Mouse (Mus musculus): ENCODE data around the gene Pigw. TPM values are rescaled to one million over a fixed set of nuclear protein-coding genes. Genes with fewer than 3 reads are reported as not detected.
A peak's percentile ranks its signal among the peaks of the same experiment; 100 is the strongest.
"Not testable (repeated sequence)": the region's sequence is repeated elsewhere in the genome, so short reads cannot be mapped to it uniquely, and the experiment has no call there.

Pigw gene
- polyA plus RNA-seq, 1 experiment from 2014 or later, result 2.6 TPM

DNA sequence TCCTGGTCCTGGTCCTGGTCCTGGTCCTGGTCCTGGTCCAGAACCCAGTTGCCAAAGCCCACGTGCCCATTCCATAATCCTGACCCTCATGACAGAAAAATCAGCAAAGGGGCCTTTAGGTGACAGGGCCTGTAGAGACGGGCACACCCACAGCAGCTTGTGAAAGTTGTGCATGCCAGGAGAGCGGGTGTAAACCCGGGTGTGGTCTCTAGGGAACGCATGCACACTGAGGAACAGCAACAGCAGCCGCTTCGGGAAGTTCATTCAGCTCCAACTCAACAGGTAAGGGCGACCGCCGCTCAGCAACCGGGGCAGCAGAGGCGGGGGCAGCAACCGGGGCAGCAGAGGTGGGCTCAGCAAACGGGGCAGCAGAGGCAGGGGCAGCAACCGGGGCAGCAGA is 13.0 kb upstream of the Pigw start:
- Histone ChIP-seq H3K36me3 (peaks cover 72% of the 10 kb centered on the region), H3K4me1 (no peaks in the 10 kb centered on the region), H3K9me3 (no peaks in the 10 kb centered on the region), H3K27ac (replicated peaks) (no peak overlapping the region), H3K27me3 (no peaks in the 10 kb centered on the region), H3K4me3 (no peak overlapping the region), H3K4me2 (replicated peaks) (no peak overlapping the region), H3K9ac (replicated peaks) (no peak overlapping the region)
- 94% methylated on average over 15 of the region's 15 CpGs for WGBS
- ATAC-seq (ENCODE audit: low FRiP score, low read depth), result no peak

DNA sequence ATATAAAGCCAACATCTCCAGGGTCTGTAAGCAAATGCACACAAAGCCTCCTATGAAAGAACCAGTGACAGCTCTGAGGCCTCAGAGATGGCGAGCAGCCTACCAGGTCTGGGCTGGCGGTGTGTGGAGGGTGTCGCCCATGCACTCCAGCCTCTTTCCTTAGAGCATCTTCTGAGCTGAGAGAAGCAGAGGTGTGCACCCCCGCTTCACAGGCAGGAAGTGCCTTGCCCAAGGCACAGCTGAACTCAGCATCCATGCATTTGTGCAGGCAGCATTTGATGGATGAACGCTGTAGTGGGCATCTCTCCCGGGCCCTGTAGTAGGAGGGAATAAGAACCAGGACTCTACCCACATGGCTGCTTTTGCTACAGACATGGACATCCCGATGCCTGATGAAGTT is 11.6 kb upstream of the Pigw start:
- H3K36me3 ChIP-seq, result peaks cover 72% of the 10 kb centered on the region

DNA sequence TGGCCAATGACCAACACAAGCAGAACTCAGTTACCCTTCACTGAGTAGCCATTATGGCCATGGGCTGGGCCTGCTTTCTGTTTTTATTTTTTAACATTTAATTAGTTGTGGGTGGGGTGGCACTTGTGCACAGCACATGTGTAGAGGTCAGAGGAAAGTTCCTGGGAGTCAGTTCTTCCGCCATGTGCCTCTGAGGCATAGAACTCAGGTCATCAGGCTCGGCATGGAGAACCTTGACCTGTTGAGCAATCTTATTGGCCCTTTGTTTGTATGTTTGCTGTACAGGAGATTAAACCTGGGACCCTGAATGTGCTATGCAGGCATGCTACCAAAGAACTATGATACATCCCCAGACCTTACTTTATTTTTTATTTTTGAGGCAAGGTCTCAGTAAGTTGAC is 9.4 kb upstream of the Pigw start:
- H3K9ac ChIP-seq (replicated peaks), result no peak overlapping the region
- peaks cover 69% of the 10 kb centered on the region for H3K36me3 ChIP-seq
- no peak overlapping the region for H3K27ac ChIP-seq (replicated peaks)
- H3K4me2 ChIP-seq (replicated peaks), result no peak overlapping the region
- H3K4me1 ChIP-seq, result no peaks in the 10 kb centered on the region
- ATAC-seq (ENCODE audit: low FRiP score, low read depth), result no peak
- WGBS, result 95% methylated on average over 2 of the region's 2 CpGs
- H3K9me3 ChIP-seq, result no peaks in the 10 kb centered on the region
- no peaks in the 10 kb centered on the region for H3K27me3 ChIP-seq
- H3K4me3 ChIP-seq, result no peak overlapping the region

More for the DNA sequence above, 11.6 kb upstream of the Pigw start:
- Histone ChIP-seq H3K27me3 (no peaks in the 10 kb centered on the region), H3K4me1 (no peaks in the 10 kb centered on the region), H3K4me2 (replicated peaks) (no peak overlapping the region), H3K4me3 (no peak overlapping the region), H3K9me3 (no peaks in the 10 kb centered on the region), H3K9ac (replicated peaks) (no peak overlapping the region), H3K27ac (replicated peaks) (no peak overlapping the region)
- ATAC-seq (ENCODE audit: low FRiP score, low read depth), result no peak
- 92% methylated on average over 7 of the region's 7 CpGs for WGBS

DNA sequence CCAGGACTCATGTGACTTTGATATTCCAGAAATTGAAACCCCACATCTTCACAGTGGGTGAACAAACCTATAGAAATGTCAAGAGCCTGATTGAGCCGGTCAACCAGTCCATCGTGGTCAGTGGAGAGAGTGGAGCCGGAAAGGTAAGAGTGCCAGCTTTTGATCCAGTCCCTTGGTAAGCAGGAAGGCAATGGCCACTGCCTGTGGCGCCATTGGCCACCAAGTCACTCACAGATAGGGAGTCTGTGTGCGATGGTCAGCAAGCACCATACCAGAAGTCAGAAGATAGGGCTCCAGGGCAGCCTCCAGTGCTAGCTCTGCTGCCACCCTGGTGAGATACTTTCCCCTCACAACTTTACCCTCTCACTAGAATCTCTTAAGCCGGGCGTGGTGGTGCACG is 7.9 kb upstream of the Pigw start:
- no peaks in the 10 kb centered on the region for H3K27me3 ChIP-seq
- H3K27ac ChIP-seq (replicated peaks), result no peak overlapping the region
- H3K4me3 ChIP-seq, result no peak overlapping the region
- no peak overlapping the region for H3K9ac ChIP-seq (replicated peaks)
- no peaks in the 10 kb centered on the region for H3K4me1 ChIP-seq
- H3K9me3 ChIP-seq, result no peaks in the 10 kb centered on the region
- no peak for ATAC-seq (ENCODE audit: low FRiP score, low read depth)
- H3K4me2 ChIP-seq (replicated peaks), result no peak overlapping the region
- peaks cover 72% of the 10 kb centered on the region for H3K36me3 ChIP-seq
- 95% methylated on average over 8 of the region's 8 CpGs for WGBS

DNA sequence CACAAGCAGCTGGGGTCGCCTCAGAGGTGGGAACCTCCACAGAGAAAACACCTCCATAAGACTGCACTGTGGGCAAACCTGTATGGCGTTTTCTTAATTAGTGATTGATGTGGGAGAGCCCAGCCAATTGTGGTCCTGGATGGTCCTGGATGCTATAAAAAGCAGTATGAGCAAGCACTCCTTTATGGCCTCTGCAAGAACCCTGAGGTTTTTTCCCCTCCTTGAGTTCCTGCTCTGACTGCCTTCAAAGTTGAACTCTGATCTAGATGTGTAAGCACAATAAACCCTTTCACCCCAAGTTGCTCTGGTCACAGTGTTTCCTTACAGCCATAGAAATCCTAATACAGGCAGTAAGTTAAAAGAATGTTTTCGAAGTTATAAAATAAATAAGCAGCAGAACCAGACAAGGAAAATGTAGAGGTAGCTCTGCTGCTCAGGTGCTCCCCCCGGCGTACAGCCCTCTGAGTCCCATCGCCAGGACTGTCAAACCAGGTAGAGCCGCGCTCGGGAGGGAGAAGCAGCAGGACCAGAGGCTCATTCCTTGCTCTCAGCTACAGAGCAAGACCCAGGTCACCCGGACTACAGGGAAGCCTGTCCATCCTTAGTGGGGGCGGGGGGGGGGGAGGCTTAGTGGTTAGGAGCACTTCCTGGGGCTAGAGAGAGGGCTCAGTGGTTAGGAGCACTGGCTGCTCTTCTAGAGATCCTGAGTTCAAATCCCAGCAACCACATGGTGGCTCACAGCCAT is 6.9 kb upstream of the Pigw start:
- no peaks in the 10 kb centered on the region for H3K4me1 ChIP-seq
- WGBS, result 90% methylated on average over 10 of the region's 11 CpGs
- no peak overlapping the region for H3K27ac ChIP-seq (replicated peaks)
- no peaks in the 10 kb centered on the region for H3K27me3 ChIP-seq
- H3K9me3 ChIP-seq, result no peaks in the 10 kb centered on the region
- no peak overlapping the region for H3K4me3 ChIP-seq
- no peak for ATAC-seq (ENCODE audit: low FRiP score, low read depth)
- peaks cover 61% of the 10 kb centered on the region for H3K36me3 ChIP-seq
- no peak overlapping the region for H3K4me2 ChIP-seq (replicated peaks)
- no peak overlapping the region for H3K9ac ChIP-seq (replicated peaks)

DNA sequence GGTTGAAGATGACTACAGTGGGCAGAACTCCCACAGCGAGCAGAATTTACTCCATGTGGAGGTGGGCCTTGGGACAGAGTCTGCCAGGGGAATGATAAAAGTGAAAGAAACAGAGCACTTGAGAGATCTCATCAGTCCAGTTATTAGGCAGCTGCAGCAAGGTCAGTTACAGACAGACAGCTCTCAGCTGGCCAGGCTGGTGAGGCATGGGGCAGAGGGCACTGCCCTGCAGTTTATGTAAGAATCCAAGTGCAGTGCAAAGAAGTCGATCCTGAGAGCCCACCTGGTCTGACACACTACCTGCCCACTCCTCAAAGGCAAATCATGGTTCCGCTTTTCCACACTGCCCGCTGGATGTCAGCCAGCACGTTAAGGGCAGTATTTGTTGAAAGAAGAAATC is 6.2 kb upstream of the Pigw start:
- Histone ChIP-seq H3K4me2 (replicated peaks) (no peak overlapping the region), H3K4me3 (no peak overlapping the region), H3K4me1 (peaks cover 1% of the 10 kb centered on the region; the same call in 1 of the 2 replicates), H3K27ac (replicated peaks) (no peak overlapping the region), H3K36me3 (peaks cover 54% of the 10 kb centered on the region), H3K9me3 (no peaks in the 10 kb centered on the region), H3K9ac (replicated peaks) (no peak overlapping the region), H3K27me3 (no peaks in the 10 kb centered on the region)
- WGBS, result 92% methylated on average over 5 of the region's 5 CpGs
- ATAC-seq (ENCODE audit: low FRiP score, low read depth), result no peak

DNA sequence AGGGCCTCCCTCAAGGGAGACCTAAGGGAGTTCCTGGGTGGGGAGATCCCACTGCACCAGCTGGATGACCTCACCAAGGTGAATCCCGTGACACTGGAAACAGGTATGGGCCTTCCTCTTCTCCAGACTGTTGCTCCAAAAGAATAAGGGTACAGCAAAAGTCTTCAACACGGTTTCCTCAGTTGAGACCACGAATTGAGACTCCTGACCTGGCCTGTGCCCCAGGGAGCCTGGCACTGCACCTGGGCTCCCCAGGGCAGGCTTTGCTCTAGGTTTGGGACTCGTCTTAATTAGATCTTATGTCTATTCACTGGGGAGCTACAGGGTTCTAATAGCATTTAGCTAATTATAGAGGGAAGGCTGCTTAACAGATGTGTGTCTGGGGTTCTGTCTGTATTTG is 5.2 kb upstream of the Pigw start:
- Histone ChIP-seq H3K4me2 (replicated peaks) (no peak overlapping the region), H3K9me3 (no peaks in the 10 kb centered on the region), H3K9ac (replicated peaks) (no peak overlapping the region), H3K36me3 (peaks cover 51% of the 10 kb centered on the region), H3K27ac (replicated peaks) (no peak overlapping the region), H3K4me3 (no peak overlapping the region), H3K4me1 (peaks cover 9% of the 10 kb centered on the region; the same call in 1 of the 2 replicates), H3K27me3 (no peaks in the 10 kb centered on the region)
- WGBS, result 88% methylated on average over 4 of the region's 4 CpGs
- no peak for ATAC-seq (ENCODE audit: low FRiP score, low read depth)

DNA sequence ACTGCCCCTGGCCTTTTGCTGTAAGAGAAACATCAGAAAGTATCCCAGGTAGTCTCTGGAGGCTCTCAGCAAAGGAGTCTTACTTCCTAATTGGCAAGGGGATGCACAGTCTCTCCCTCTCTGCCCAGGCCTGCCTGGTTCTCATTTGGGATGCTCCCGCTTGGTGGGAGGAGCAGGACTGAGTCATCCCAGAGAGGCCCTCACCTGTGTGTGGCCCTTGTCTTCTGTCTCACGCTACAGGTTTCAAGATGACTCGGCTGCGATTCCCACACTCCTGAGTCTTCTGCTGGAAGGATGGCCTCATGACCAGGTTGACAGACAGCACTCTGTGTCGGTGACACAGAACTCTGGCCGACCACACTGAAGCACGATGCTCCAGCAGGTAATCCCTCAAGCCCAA is 2.3 kb upstream of the Pigw start:
- 0 out of 2 replicates have a peak overlapping the region, but pooled peaks have one; percentile 24 for H3K9ac ChIP-seq (replicated peaks)
- WGBS, result 95% methylated on average over 7 of the region's 7 CpGs
- peaks cover 38% of the 10 kb centered on the region for H3K36me3 ChIP-seq

DNA sequence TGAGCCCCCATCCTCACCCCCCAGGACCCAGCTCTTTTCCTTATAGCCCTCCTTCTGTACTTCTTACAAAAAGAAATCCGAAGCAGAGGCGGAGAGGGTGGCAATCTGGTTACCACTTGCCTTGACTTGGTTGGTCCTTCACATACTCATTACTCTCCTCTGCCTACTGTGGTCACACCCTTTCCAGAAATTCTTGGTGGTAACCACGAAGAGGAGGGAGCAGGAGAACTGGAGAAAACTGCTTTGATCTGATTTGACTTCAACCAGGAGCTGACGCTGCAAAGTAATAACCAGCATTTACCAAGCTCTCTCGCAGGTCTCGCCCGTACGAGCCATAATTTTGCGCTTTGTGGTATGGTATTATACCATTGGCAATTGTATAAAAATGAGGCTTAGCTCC is 886 bp upstream of the Pigw start:
- H3K4me3 ChIP-seq, result peak overlapping the region; percentile 92
- peak overlapping the region; percentile 85 for H3K4me2 ChIP-seq (replicated peaks)
- H3K27me3 ChIP-seq, result no peaks in the 10 kb centered on the region
- ATAC-seq (ENCODE audit: low FRiP score, low read depth), result no peak
- H3K4me1 ChIP-seq, result peaks cover 17% of the 10 kb centered on the region
- peak overlapping the region; percentile 75 for H3K9ac ChIP-seq (replicated peaks)
- no peaks in the 10 kb centered on the region for H3K9me3 ChIP-seq
- peaks cover 28% of the 10 kb centered on the region for H3K36me3 ChIP-seq
- H3K27ac ChIP-seq (replicated peaks), result peak overlapping the region; percentile 75
- WGBS, result 66% methylated on average over 9 of the region's 9 CpGs

More for the DNA sequence above, 2.3 kb upstream of the Pigw start:
- Histone ChIP-seq H3K4me3 (no peak overlapping the region), H3K9me3 (no peaks in the 10 kb centered on the region), H3K4me1 (peaks cover 17% of the 10 kb centered on the region), H3K4me2 (replicated peaks) (no peak overlapping the region), H3K27ac (replicated peaks) (no peak overlapping the region), H3K27me3 (no peaks in the 10 kb centered on the region)
- no peak for ATAC-seq (ENCODE audit: low FRiP score, low read depth)

DNA sequence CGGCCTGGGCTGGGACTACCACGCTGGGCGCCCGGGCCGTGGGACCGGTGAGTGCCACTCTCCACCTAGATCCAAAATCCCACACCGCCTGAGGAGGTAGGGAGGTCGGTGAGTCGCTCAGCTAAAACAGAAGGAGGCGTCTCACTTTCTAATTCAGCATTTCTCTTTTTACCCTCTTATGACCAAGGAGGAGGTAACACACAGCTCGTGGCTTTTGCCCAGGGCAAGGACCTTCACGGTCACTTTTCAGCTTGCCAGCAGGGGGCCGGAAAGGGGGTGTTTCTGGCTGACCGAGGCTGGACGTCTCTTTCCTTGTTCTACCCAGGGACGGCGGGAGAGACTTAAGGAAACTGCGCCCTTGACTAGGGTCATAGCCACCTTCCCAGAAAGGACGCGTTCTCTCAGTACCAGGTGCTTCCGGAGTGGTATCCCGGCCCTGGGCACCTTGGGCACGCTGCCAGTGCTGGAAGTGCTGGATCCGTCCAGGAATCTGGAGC is 428 bp upstream of the Pigw start:
- no peaks in the 10 kb centered on the region for H3K9me3 ChIP-seq
- peak; percentile 35 for ATAC-seq (ENCODE audit: low FRiP score, low read depth)
- peak overlapping the region; percentile 75 for H3K27ac ChIP-seq (replicated peaks)
- H3K36me3 ChIP-seq, result peaks cover 25% of the 10 kb centered on the region
- peak overlapping the region; percentile 85 for H3K4me2 ChIP-seq (replicated peaks)
- no peaks in the 10 kb centered on the region for H3K27me3 ChIP-seq
- H3K4me1 ChIP-seq, result peaks cover 17% of the 10 kb centered on the region
- peak overlapping the region; percentile 92 for H3K4me3 ChIP-seq
- H3K9ac ChIP-seq (replicated peaks), result peak overlapping the region; percentile 75
- under 1% methylated on average over 24 of the region's 24 CpGs for WGBS

DNA sequence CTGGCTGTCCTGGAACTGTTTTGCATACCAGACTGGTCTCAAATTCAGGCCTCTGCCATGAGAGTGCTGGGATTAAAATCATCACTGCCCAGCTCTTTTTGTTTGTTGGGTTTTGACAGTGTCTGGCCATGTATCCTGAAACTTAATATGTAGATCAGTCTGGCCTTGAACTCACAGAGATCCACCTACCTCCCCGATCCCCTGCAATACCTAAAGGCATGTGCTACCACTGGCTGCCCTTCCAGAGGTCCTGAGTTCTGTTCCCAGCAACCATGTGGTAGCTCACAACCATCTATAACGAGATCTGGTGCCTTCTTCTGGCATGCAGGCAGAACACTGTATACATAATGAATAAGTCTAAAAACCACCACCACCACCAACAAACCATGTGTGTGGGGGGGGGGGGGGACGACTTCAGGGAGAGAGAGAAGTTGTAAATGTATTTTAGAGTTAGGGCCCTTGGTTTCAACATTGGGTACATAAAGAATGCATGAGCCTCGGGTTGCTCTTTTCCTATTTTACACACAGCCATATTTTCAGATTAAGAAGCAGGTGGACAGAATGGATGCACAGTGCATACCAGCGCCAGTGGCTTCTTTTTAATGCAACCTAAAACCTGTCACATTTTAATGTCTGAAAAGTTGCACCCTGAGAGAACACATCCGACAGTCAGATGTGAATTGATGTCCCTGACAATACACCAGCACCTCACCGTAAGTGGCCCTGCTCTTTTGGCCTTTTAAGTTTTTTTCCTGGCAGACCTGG is 896 bp downstream of the Pigw start:
- Histone ChIP-seq H3K27me3 (no peaks in the 10 kb centered on the region), H3K4me2 (replicated peaks) (peak overlapping the region; percentile 85), H3K9ac (replicated peaks) (peak overlapping the region; percentile 75), H3K36me3 (peaks cover 15% of the 10 kb centered on the region), H3K27ac (replicated peaks) (peak overlapping the region; percentile 75; the same call in 1 of the 2 replicates), H3K4me3 (peak overlapping the region; percentile 92), H3K4me1 (peaks cover 17% of the 10 kb centered on the region), H3K9me3 (no peaks in the 10 kb centered on the region)
- 26% methylated on average over 6 of the region's 7 CpGs for WGBS
- ATAC-seq (ENCODE audit: low FRiP score, low read depth), result no peak; the same call in 1 of the 2 replicates

DNA sequence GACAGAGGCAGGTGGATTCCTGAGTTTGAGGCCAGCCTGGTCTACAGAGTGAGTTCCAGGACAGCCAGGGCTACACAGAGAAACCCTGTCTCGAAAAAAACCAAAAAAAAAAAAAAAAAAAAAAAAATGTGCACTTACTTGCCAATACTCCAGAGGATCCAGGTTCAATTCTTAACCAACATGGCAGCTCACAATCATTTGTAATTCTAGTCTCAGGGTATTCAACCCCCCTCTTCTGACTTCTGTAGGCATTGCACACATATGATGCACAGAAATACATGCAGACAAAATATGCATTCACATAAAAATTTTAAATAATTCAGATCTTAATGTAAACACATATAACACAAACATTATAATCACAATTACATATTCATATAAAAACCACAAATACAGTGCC is 4.1 kb downstream of the Pigw start:
- H3K27me3 ChIP-seq, H3K4me3 ChIP-seq: not testable (repeated sequence)
- 83% methylated on average over 1 of the region's 1 CpGs for WGBS

More for the DNA sequence above, 4.1 kb downstream of the Pigw start:
- not testable (repeated sequence) for H3K9me3 ChIP-seq; H3K4me2 ChIP-seq (replicated peaks); ATAC-seq (ENCODE audit: low FRiP score, low read depth); H3K27ac ChIP-seq (replicated peaks); H3K9ac ChIP-seq (replicated peaks); H3K36me3 ChIP-seq
- peaks cover 16% of the 10 kb centered on the region for H3K4me1 ChIP-seq

All from midbrain, embryonic 12.5 days (tissue).